15 mouse cellular contexts compared by ENCODE assay signal in genomic region chr8:57319092-57319980, GRCm38 (mm10). TPM values are rescaled to one million over a fixed set of nuclear protein-coding genes. Genes with fewer than 3 reads are reported as not detected.
DNase-seq lines count a peak whose midpoint lies in the region; ATAC-seq and TF ChIP-seq lines count a peak whose summit lies in the region.
"Had no signal": no experiment of that assay in that cellular context is flagged by ENCODE, and none has a peak within 500 bp of the region (broad histone marks: within the 10 kb centered on the region; RNA-seq: fewer than 3 reads in every experiment).

No protein-coding gene starts in this region.

- TF ChIP-seq CTCF in liver, postnatal 0 days (IDR thresholded peaks at IDR 0.05; ENCODE audit: low read depth): no peak

- peaks cover 3% of the 10 kb centered on the region; the same call in 1 of the 2 replicates for H3K27me3 ChIP-seq in heart, embryonic 11.5 days (ENCODE audit: control insufficient read depth, insufficient read depth, low read length)
- H3K27me3 ChIP-seq in intestine, embryonic 14.5 days (replicated peaks; ENCODE audit: control insufficient read depth, insufficient read depth, low read length): peaks cover 44% of the 10 kb centered on the region
- peaks cover 77% of the 10 kb centered on the region for H3K27me3 ChIP-seq in liver, postnatal 0 days (ENCODE audit: insufficient read depth, low read length)

- peaks cover 3% of the 10 kb centered on the region; the same call in 1 of the 2 replicates for H3K4me1 ChIP-seq in heart, embryonic 11.5 days (ENCODE audit: control insufficient read depth, insufficient read depth, low read length)
- H3K4me1 ChIP-seq in intestine, embryonic 14.5 days (replicated peaks; ENCODE audit: control insufficient read depth, insufficient read depth, low read length): no peaks in the 10 kb centered on the region
- H3K4me1 ChIP-seq in liver, postnatal 0 days (ENCODE audit: insufficient read depth): peaks cover 3% of the 10 kb centered on the region; the same call in 1 of the 2 replicates

- H3K9ac ChIP-seq in heart, embryonic 11.5 days (ENCODE audit: low read depth, low read length): peak overlapping the region; percentile 100
- H3K9ac ChIP-seq in intestine, embryonic 14.5 days (ENCODE audit: low read length): peak overlapping the region; percentile 95
- H3K9ac ChIP-seq in liver, postnatal 0 days (replicated peaks): peak overlapping the region; percentile 44
- H3K9ac ChIP-seq: forebrain, embryonic 15.5 days; hindbrain, embryonic 15.5 days; midbrain, embryonic 12.5 days had no signal

- WGBS in heart, embryonic 11.5 days (ENCODE audit: insufficient replicate concordance): 1% methylated on average over 17 of the region's 17 CpGs
- WGBS in intestine, embryonic 14.5 days: 12% methylated on average over 17 of the region's 17 CpGs
- 9% methylated on average over 17 of the region's 17 CpGs for WGBS in liver, postnatal 0 days (ENCODE audit: insufficient replicate concordance)

- H3K9me3 ChIP-seq in heart, embryonic 11.5 days (replicated peaks; ENCODE audit: control insufficient read depth, low read length): no peaks in the 10 kb centered on the region
- no peaks in the 10 kb centered on the region for H3K9me3 ChIP-seq in intestine, embryonic 14.5 days (ENCODE audit: control insufficient read depth, low read length)
- no peaks in the 10 kb centered on the region for H3K9me3 ChIP-seq in liver, postnatal 0 days (ENCODE audit: low read length)
- H3K9me3 ChIP-seq: forebrain, embryonic 15.5 days; hindbrain, embryonic 15.5 days; midbrain, embryonic 12.5 days had no signal

- no peak for DNase-seq in heart, postnatal 25 days (ENCODE audit: low spot score)
- DNase-seq in embryo, embryonic 9.5 days (ENCODE audit: extremely low spot score): peak; percentile 55
- DNase-seq in intestine, embryonic 14.5 days (ENCODE audit: low spot score): peak; percentile 79
- DNase-seq in liver, postnatal 0 days: no peak
- DNase-seq in adrenal gland, adult 8-10 months: no peak
- no peak for DNase-seq in spleen, postnatal 10 days (ENCODE audit: low spot score in 2 of 2)
- DNase-seq in layer of hippocampus, adult 9-10 months (ENCODE audit: low spot score): no peak
- DNase-seq: cerebellum, postnatal 14 days; kidney, postnatal 25 days; left cerebral cortex, postnatal 4 days had no signal

- no peaks in the 10 kb centered on the region; the same call in 1 of the 2 replicates for H3K36me3 ChIP-seq in heart, embryonic 11.5 days (ENCODE audit: control insufficient read depth, insufficient read depth, low read length)
- no peaks in the 10 kb centered on the region for H3K36me3 ChIP-seq in intestine, embryonic 14.5 days (ENCODE audit: control insufficient read depth, insufficient read depth, low read length)
- no peaks in the 10 kb centered on the region for H3K36me3 ChIP-seq in liver, postnatal 0 days (replicated peaks; ENCODE audit: insufficient read depth, low read length)
- H3K36me3 ChIP-seq: forebrain, embryonic 15.5 days; hindbrain, embryonic 15.5 days; midbrain, embryonic 12.5 days had no signal

- intact Hi-C loops in heart, postnatal 25 days (cut with DNase I): loop anchor here (5.0 to 10.0 kb wide), 3 partner anchors 185 to 637 kb away; no protein-coding TSS in a partner anchor

- H3K27ac ChIP-seq in heart, embryonic 11.5 days (ENCODE audit: low read depth, low read length): peak overlapping the region; percentile 99
- H3K27ac ChIP-seq in intestine, embryonic 14.5 days (ENCODE audit: low read depth): peak overlapping the region; percentile 96
- H3K27ac ChIP-seq in liver, postnatal 0 days (ENCODE audit: low read depth): no peak overlapping the region
- H3K27ac ChIP-seq: forebrain, embryonic 15.5 days; hindbrain, embryonic 15.5 days; midbrain, embryonic 12.5 days had no signal

- no peak for TF ChIP-seq EP300 in liver, postnatal 0 days (IDR thresholded peaks at IDR 0.05; ENCODE audit: low read depth)

- ATAC-seq in heart, embryonic 11.5 days (replicated peaks; ENCODE audit: insufficient number of reproducible peaks, low FRiP score, low TSS enrichment): no peak
- ATAC-seq in intestine, embryonic 14.5 days (replicated peaks; ENCODE audit: low FRiP score, low TSS enrichment, low read depth): no peak
- no peak for ATAC-seq in liver, postnatal 0 days
- ATAC-seq: forebrain, embryonic 15.5 days; Patski had no signal

- peak overlapping the region; percentile 74 for H3K4me2 ChIP-seq in heart, embryonic 11.5 days
- H3K4me2 ChIP-seq in intestine, embryonic 14.5 days (ENCODE audit: low read length): peak overlapping the region; percentile 67
- no peak overlapping the region; the same call in 1 of the 2 replicates for H3K4me2 ChIP-seq in liver, postnatal 0 days (ENCODE audit: low read depth, low read length)
- H3K4me2 ChIP-seq: forebrain, embryonic 15.5 days; hindbrain, embryonic 15.5 days; midbrain, embryonic 12.5 days had no signal

- peak overlapping the region; percentile 95 for H3K4me3 ChIP-seq in heart, embryonic 11.5 days (ENCODE audit: low read depth, low read length)
- peak overlapping the region; percentile 81 for H3K4me3 ChIP-seq in intestine, embryonic 14.5 days (ENCODE audit: low read depth, low read length)
- peak overlapping the region; percentile 40; the same call in 1 of the 2 replicates for H3K4me3 ChIP-seq in liver, postnatal 0 days (ENCODE audit: low read depth, low read length)
- H3K4me3 ChIP-seq: forebrain, embryonic 15.5 days; hindbrain, embryonic 15.5 days; midbrain, embryonic 12.5 days had no signal

RNA-seq across cellular contexts. Expression of gene Hand2, which starts 1.4 kb away (rescaled TPM):
- 17.2 and 17.9 TPM in 2 replicates for polyA plus RNA-seq in heart, embryonic 11.5 days (2014; fragmentation: Nextera tagmentation; extraction: Ambion mirVana)
- 10 to 100 TPM; 49.0 to 56.6 TPM for total RNA-seq in heart, postnatal 25 days (2021)
- polyA plus RNA-seq in intestine, embryonic 14.5 days (2014; fragmentation: Nextera tagmentation; extraction: Ambion mirVana): 13.1 and 15.9 TPM in 2 replicates
- polyA plus RNA-seq in liver, postnatal 0 days (2015; fragmentation: Nextera tagmentation; extraction: Ambion mirVana): 0.69 and 0.70 TPM in 2 replicates
- total RNA-seq in adrenal gland, adult 8-10 months (2022): 10 to 100 TPM; 41.8 to 70.8 (median 51.0) TPM
- total RNA-seq: left cerebral cortex, postnatal 4 days had no signal
- polyA plus RNA-seq: forebrain, embryonic 15.5 days; hindbrain, embryonic 15.5 days; midbrain, embryonic 12.5 days had no signal

Comparison
In these comparisons a context has a peak if more than half of its experiments do, and no peak if none do; other contexts are left out.
1. H3K4me3 ChIP-seq: peak in every context shown above with its lines; median percentile 95 in heart, embryonic 11.5 days; 81 in intestine, embryonic 14.5 days; 40 in liver, postnatal 0 days.
2. H3K9ac ChIP-seq: peak in every context shown above with its lines; median percentile 100 in heart, embryonic 11.5 days; 95 in intestine, embryonic 14.5 days; 44 in liver, postnatal 0 days.
3. DNase-seq: peak in embryo, embryonic 9.5 days (single experiment) and intestine, embryonic 14.5 days (single experiment); none in heart, postnatal 25 days (single experiment), liver, postnatal 0 days (single experiment), adrenal gland, adult 8-10 months (single experiment), spleen, postnatal 10 days (0 of 2) and layer of hippocampus, adult 9-10 months (single experiment).